Mouse (Mus musculus) E14TG2a.4 (cell line): ENCODE measurements around the gene Tsg101.

ENCODE experiments used
- CTCF ChIP-seq: conservative IDR thresholded peaks from 2 replicates; pipeline ENCODE4 v1.5.1; 2014; ENCODE audit warnings: low read length
- NANOG ChIP-seq: IDR thresholded peaks from 2 replicates; pipeline ENCODE4 v1.6.1; 2014; ENCODE audit warnings: borderline replicate concordance, low read length, mixed read lengths
- POU5F1 ChIP-seq: IDR thresholded peaks from 2 replicates; pipeline ENCODE4 v1.6.1; 2014; ENCODE audit warnings: low read length, borderline replicate concordance

- TF ChIP-seq CTCF (no peak), POU5F1 (no peak), NANOG (no peak)
Observed at GRCm38 (mm10) chr7:46931370-46931769, 11.6 kb upstream of the Tsg101 start.
